Mouse (Mus musculus): Measurements from ENCODE around the gene Ptrh1. TPM values are rescaled to one million over a fixed set of nuclear protein-coding genes. Genes with fewer than 3 reads are reported as not detected.
A peak's percentile ranks its signal among the peaks of the same experiment; 100 is the strongest.

Ptrh1 gene
- polyA plus RNA-seq, 1 experiment: 65.8 TPM

- TF ChIP-seq CTCF (IDR thresholded peaks at IDR 0.05; ENCODE audit: extremely low read depth, insufficient read length, insufficient replicate concordance, low read depth, low read length): peak; percentile 63; the same call in 1 of the 2 replicates
- no peak for TF ChIP-seq POLR2A (IDR thresholded peaks at IDR 0.05; ENCODE audit: low read depth, low read length)
- no peak overlapping the region for H3K4me3 ChIP-seq (ENCODE audit: low read depth, low read length)
- no peak overlapping the region for H3K27ac ChIP-seq (ENCODE audit: insufficient read depth, low read depth, low read length)
- H3K36me3 ChIP-seq (ENCODE audit: control insufficient read depth, insufficient read depth, low read length): no peaks in the 10 kb centered on the region
- peaks cover 13% of the 10 kb centered on the region for H3K4me1 ChIP-seq (ENCODE audit: control insufficient read depth, insufficient read depth, insufficient read length, low read length)
- 21% methylated on average over 8 of the region's 8 CpGs for WGBS
- H3K27me3 ChIP-seq (ENCODE audit: control insufficient read depth, insufficient read depth, low read length): no peaks in the 10 kb centered on the region
Observed at GRCm38 (mm10) chr2:32779131-32779530, 3.5 kb downstream of the Ptrh1 start.

- no peak overlapping the region for H3K4me3 ChIP-seq (ENCODE audit: low read depth, low read length)
- TF ChIP-seq POLR2A (IDR thresholded peaks at IDR 0.05; ENCODE audit: low read depth, low read length) (no peak), CTCF (IDR thresholded peaks at IDR 0.05; ENCODE audit: extremely low read depth, insufficient read length, insufficient replicate concordance, low read depth, low read length) (no peak)
- H3K4me1 ChIP-seq (ENCODE audit: control insufficient read depth, insufficient read depth, insufficient read length, low read length): peaks cover 9% of the 10 kb centered on the region
- no peaks in the 10 kb centered on the region for H3K36me3 ChIP-seq (ENCODE audit: control insufficient read depth, insufficient read depth, low read length)
- H3K27ac ChIP-seq (ENCODE audit: insufficient read depth, low read depth, low read length): no peak overlapping the region
- 90% methylated on average over 6 of the region's 6 CpGs for WGBS
- H3K27me3 ChIP-seq (ENCODE audit: control insufficient read depth, insufficient read depth, low read length): no peaks in the 10 kb centered on the region
Observed at GRCm38 (mm10) chr2:32779714-32780113, 4.1 kb downstream of the Ptrh1 start.

GRCm38 (mm10) chr2:32781710-32782109 lies 6.1 kb downstream of the Ptrh1 start:
- H3K36me3 ChIP-seq (ENCODE audit: control insufficient read depth, insufficient read depth, low read length): no peaks in the 10 kb centered on the region
- no peak overlapping the region for H3K27ac ChIP-seq (ENCODE audit: insufficient read depth, low read depth, low read length)
- TF ChIP-seq CTCF (IDR thresholded peaks at IDR 0.05; ENCODE audit: extremely low read depth, insufficient read length, insufficient replicate concordance, low read depth, low read length) (no peak), POLR2A (IDR thresholded peaks at IDR 0.05; ENCODE audit: low read depth, low read length) (no peak)
- 53% methylated on average over 6 of the region's 6 CpGs for WGBS
- no peaks in the 10 kb centered on the region for H3K27me3 ChIP-seq (ENCODE audit: control insufficient read depth, insufficient read depth, low read length)
- H3K4me1 ChIP-seq (ENCODE audit: control insufficient read depth, insufficient read depth, insufficient read length, low read length): peaks cover 2% of the 10 kb centered on the region
- H3K4me3 ChIP-seq (ENCODE audit: low read depth, low read length): no peak overlapping the region

GRCm38 (mm10) chr2:32784048-32784681 lies 8.6 kb downstream of the Ptrh1 start, which contains the start of gene Cfap157:
Gene Cfap157, minus strand, starts transcription at chr2:32784428.
- no peaks in the 10 kb centered on the region for H3K27me3 ChIP-seq (ENCODE audit: control insufficient read depth, insufficient read depth, low read length)
- H3K4me3 ChIP-seq (ENCODE audit: low read depth, low read length): no peak within 1 kb of the TSS
- TF ChIP-seq POLR2A (IDR thresholded peaks at IDR 0.05; ENCODE audit: low read depth, low read length): no peak
- no peak for TF ChIP-seq CTCF (IDR thresholded peaks at IDR 0.05; ENCODE audit: extremely low read depth, insufficient read length, insufficient replicate concordance, low read depth, low read length)
- H3K36me3 ChIP-seq (ENCODE audit: control insufficient read depth, insufficient read depth, low read length): no peaks in the 10 kb centered on the region
- WGBS: 63% methylated on average over 4 of the region's 4 CpGs
- no peak within 1 kb of the TSS for H3K27ac ChIP-seq (ENCODE audit: insufficient read depth, low read depth, low read length)
- peaks cover 2% of the 10 kb centered on the region; the same call in 1 of the 2 replicates for H3K4me1 ChIP-seq (ENCODE audit: control insufficient read depth, insufficient read depth, insufficient read length, low read length)

- Histone ChIP-seq H3K27me3 (ENCODE audit: control insufficient read depth, insufficient read depth, low read length) (no peaks in the 10 kb centered on the region), H3K27ac (ENCODE audit: insufficient read depth, low read depth, low read length) (no peak overlapping the region), H3K4me1 (ENCODE audit: control insufficient read depth, insufficient read depth, insufficient read length, low read length) (peaks cover 2% of the 10 kb centered on the region; the same call in 1 of the 2 replicates), H3K4me3 (ENCODE audit: low read depth, low read length) (no peak overlapping the region), H3K36me3 (ENCODE audit: control insufficient read depth, insufficient read depth, low read length) (no peaks in the 10 kb centered on the region)
- 71% methylated on average over 6 of the region's 6 CpGs for WGBS
- TF ChIP-seq CTCF (IDR thresholded peaks at IDR 0.05; ENCODE audit: extremely low read depth, insufficient read length, insufficient replicate concordance, low read depth, low read length) (peak; percentile 27; the same call in 1 of the 2 replicates), POLR2A (IDR thresholded peaks at IDR 0.05; ENCODE audit: low read depth, low read length) (no peak)
Observed at GRCm38 (mm10) chr2:32787176-32787575, 11.6 kb downstream of the Ptrh1 start.

GRCm38 (mm10) chr2:32788581-32788980 lies 13.0 kb downstream of the Ptrh1 start:
- H3K4me3 ChIP-seq (ENCODE audit: low read depth, low read length): no peak overlapping the region
- no peaks in the 10 kb centered on the region for H3K36me3 ChIP-seq (ENCODE audit: control insufficient read depth, insufficient read depth, low read length)
- 79% methylated on average over 2 of the region's 2 CpGs for WGBS
- peaks cover 2% of the 10 kb centered on the region; the same call in 1 of the 2 replicates for H3K4me1 ChIP-seq (ENCODE audit: control insufficient read depth, insufficient read depth, insufficient read length, low read length)
- no peaks in the 10 kb centered on the region for H3K27me3 ChIP-seq (ENCODE audit: control insufficient read depth, insufficient read depth, low read length)
- no peak overlapping the region for H3K27ac ChIP-seq (ENCODE audit: insufficient read depth, low read depth, low read length)
- no peak for TF ChIP-seq CTCF (IDR thresholded peaks at IDR 0.05; ENCODE audit: extremely low read depth, insufficient read length, insufficient replicate concordance, low read depth, low read length)
- no peak for TF ChIP-seq POLR2A (IDR thresholded peaks at IDR 0.05; ENCODE audit: low read depth, low read length)

GRCm38 (mm10) chr2:32791297-32791696 lies 15.7 kb downstream of the Ptrh1 start:
- Histone ChIP-seq H3K27ac (ENCODE audit: insufficient read depth, low read depth, low read length) (no peak overlapping the region), H3K4me1 (ENCODE audit: control insufficient read depth, insufficient read depth, insufficient read length, low read length) (peaks cover 2% of the 10 kb centered on the region; the same call in 1 of the 2 replicates), H3K4me3 (ENCODE audit: low read depth, low read length) (no peak overlapping the region), H3K27me3 (ENCODE audit: control insufficient read depth, insufficient read depth, low read length) (no peaks in the 10 kb centered on the region), H3K36me3 (ENCODE audit: control insufficient read depth, insufficient read depth, low read length) (no peaks in the 10 kb centered on the region)
- WGBS: 62% methylated on average over 6 of the region's 6 CpGs
- TF ChIP-seq POLR2A (IDR thresholded peaks at IDR 0.05; ENCODE audit: low read depth, low read length): no peak
- TF ChIP-seq CTCF (IDR thresholded peaks at IDR 0.05; ENCODE audit: extremely low read depth, insufficient read length, insufficient replicate concordance, low read depth, low read length): no peak
